Mouse (Mus musculus) heart, embryonic 11.5 days (tissue): Measurements from ENCODE around the gene Gm48551. TPM values are rescaled to one million over a fixed set of nuclear protein-coding genes. Genes with fewer than 3 reads are reported as not detected.

Experiments
- ATAC-seq: fragments of 200-750 bp; cut with Nextera tagmentation; replicated peaks from 2 replicates; pipeline ENCODE4 v1.8.0; 2017; ENCODE audit warnings: moderate library complexity; ENCODE audit not compliant: insufficient number of reproducible peaks, low FRiP score, low TSS enrichment
- H3K27ac ChIP-seq: fragments of 300-500 bp; sonication (generic); 2 replicates; pipeline ENCODE4 v1.5.1; 2014; ENCODE audit warnings: mild to moderate bottlenecking, low read depth, low read length
- H3K27me3 ChIP-seq: fragments of 300-500 bp; sonication (generic); 2 replicates; pipeline ENCODE4 v1.6.1; 2014; ENCODE audit warnings: mild to moderate bottlenecking, low read length, mixed read lengths; ENCODE audit not compliant: control insufficient read depth, insufficient read depth
- H3K36me3 ChIP-seq: fragments of 300-500 bp; sonication (generic); 2 replicates; pipeline ENCODE4 v1.6.1; 2014; ENCODE audit warnings: mild to moderate bottlenecking, low read length, moderate library complexity, mixed read lengths; ENCODE audit not compliant: control insufficient read depth, insufficient read depth
- H3K4me1 ChIP-seq: fragments of 300-500 bp; sonication (generic); 2 replicates; pipeline ENCODE4 v1.6.1; 2014; ENCODE audit warnings: low read length; ENCODE audit not compliant: control insufficient read depth, insufficient read depth
- H3K4me2 ChIP-seq: fragments of 300-500 bp; sonication (generic); 2 replicates; pipeline ENCODE4 v1.6.1; 2014; ENCODE audit warnings: mild to moderate bottlenecking, moderate library complexity
- H3K4me3 ChIP-seq: fragments of 300-500 bp; sonication (generic); 2 replicates; pipeline ENCODE4 v1.5.1; 2014; ENCODE audit warnings: low read depth, low read length
- H3K9ac ChIP-seq: fragments of 300-500 bp; sonication (generic); 2 replicates; pipeline ENCODE4 v1.6.1; 2014; ENCODE audit warnings: mild to moderate bottlenecking, low read depth, low read length, moderate library complexity
- H3K9me3 ChIP-seq: fragments of 300-500 bp; sonication (generic); replicated peaks from 2 replicates; pipeline ENCODE4 v1.6.1; 2016; ENCODE audit warnings: low read length; ENCODE audit not compliant: control insufficient read depth
- WGBS: fragments of 180-500 bp; shearing (Covaris S2); extraction: QIAGEN DNeasy Blood & Tissue Kit; methylation state at CpG from one replicate; pipeline ENCODE4 v1.1.7; 2014; ENCODE audit not compliant: insufficient replicate concordance; 5-methylcytosine and 5-hydroxymethylcytosine counted together
- microRNA-seq: library from miRNA; unstranded; fragments of <30 nt; microRNA quantifications from one replicate; pipeline ENCODE4, GENCODE M21; 2016; ENCODE audit warnings: borderline number of aligned reads
- polyA plus RNA-seq: library from polyadenylated mRNA; unstranded; fragments of >200 nt; fragmentation: Nextera tagmentation; extraction: Ambion mirVana; gene quantifications from 2 replicates; pipeline ENCODE4 v1.2.1, GENCODE M21; 2014

Gm48551 gene
- polyA plus RNA-seq, 1 experiment from 2014 or later: 1.4 TPM

DNA sequence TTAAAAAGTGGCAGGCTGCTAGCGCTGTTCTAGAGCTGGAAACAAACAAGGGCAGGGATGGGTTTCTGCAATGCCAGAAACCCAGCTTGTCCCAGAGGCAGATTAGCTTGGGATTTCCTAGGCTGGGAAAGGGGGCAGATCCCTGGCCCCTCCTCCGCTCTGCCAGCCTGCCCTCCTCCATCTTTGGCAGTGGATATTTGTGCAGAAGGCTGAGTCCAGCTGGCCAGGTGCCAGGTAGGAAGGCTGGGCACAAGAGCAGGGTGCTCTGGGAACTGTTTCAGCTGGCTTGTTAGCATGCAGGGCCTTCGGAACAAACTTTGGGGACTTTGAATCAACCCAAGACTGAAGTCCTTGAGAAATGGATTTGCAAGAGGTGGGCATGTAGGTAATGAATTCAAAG, 51.2 kb downstream of the Gm48551 start:
- Histone ChIP-seq H3K4me3 (no peak overlapping the region), H3K9ac (no peak overlapping the region), H3K27ac (no peak overlapping the region), H3K36me3 (no peaks in the 10 kb centered on the region), H3K9me3 (no peaks in the 10 kb centered on the region), H3K27me3 (peaks cover 10% of the 10 kb centered on the region), H3K4me2 (no peak overlapping the region), H3K4me1 (peaks cover 10% of the 10 kb centered on the region)
- 81% methylated on average over 3 of the region's 3 CpGs for WGBS
- no peak for ATAC-seq

DNA sequence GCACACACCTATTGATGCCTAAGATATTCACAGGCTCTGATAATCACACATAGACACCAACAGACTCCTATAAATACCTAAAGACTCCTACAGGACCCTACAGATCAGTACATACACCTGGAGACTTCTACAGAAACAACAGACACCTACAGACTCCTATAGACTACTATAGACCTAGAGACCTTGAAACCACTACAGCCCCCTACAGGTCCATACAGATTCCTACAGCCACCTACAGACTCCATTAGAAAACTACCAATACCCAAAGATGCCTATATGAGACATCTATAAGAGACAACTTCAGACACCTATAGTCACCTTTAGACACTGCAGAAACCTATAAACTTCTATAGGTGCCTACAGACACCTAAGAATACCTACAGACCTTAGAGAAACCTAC, 56.8 kb downstream of the Gm48551 start:
- Histone ChIP-seq H3K9ac (no peak overlapping the region), H3K27me3 (peaks cover 6% of the 10 kb centered on the region; the same call in 1 of the 2 replicates), H3K9me3 (no peaks in the 10 kb centered on the region), H3K4me2 (no peak overlapping the region), H3K4me3 (no peak overlapping the region), H3K36me3 (no peaks in the 10 kb centered on the region), H3K4me1 (no peaks in the 10 kb centered on the region), H3K27ac (no peak overlapping the region)
- no peak for ATAC-seq

Small RNAs within 50 kb of the gene (microRNA-seq; reads per million reads assigned to microRNA genes)
- gene Mir1191b (1.4 reads per million, percentile 19 among the genes with 10 or more reads in this experiment), gene Mir6913 (0.27 reads per million)

Other genes with a start within 250 kb of the Gm48551 start
- gene Zbtb7a, start 249.2 kb upstream of the Gm48551 start, polyA plus RNA-seq: 10.6 and 10.8 TPM in 2 replicates
- 39.4 and 39.7 TPM in 2 replicates for gene Pias4, start 216.5 kb upstream of the Gm48551 start, polyA plus RNA-seq
- 313 and 338 TPM in 2 replicates for gene Eef2, start 207.8 kb upstream of the Gm48551 start, polyA plus RNA-seq
- gene Dapk3, start 201.5 kb upstream of the Gm48551 start, polyA plus RNA-seq: 44.1 and 47.4 TPM in 2 replicates
- 0.21 TPM in 1 of 2 replicates, not detected in the other for gene 4930442H23Rik, start 200.6 kb upstream of the Gm48551 start, polyA plus RNA-seq
- 2.2 and 3.6 TPM in 2 replicates for gene Nmrk2, start 182.4 kb upstream of the Gm48551 start, polyA plus RNA-seq
- 0.60 and 0.83 TPM in 2 replicates for gene Atcay, start 153.6 kb upstream of the Gm48551 start, polyA plus RNA-seq
- 2.3 and 3.7 TPM in 2 replicates for gene Zfr2, start 151.3 kb upstream of the Gm48551 start, polyA plus RNA-seq
- 1.0 and 1.7 TPM in 2 replicates for gene Matk, start 131.5 kb upstream of the Gm48551 start, polyA plus RNA-seq
- 247 and 257 TPM in 2 replicates for gene Mrpl54, start 117.5 kb upstream of the Gm48551 start, polyA plus RNA-seq
- gene Apba3, start 117.5 kb upstream of the Gm48551 start, polyA plus RNA-seq: 41.2 and 44.1 TPM in 2 replicates
- 0.90 and 1.4 TPM in 2 replicates for gene Tjp3, start 92.9 kb upstream of the Gm48551 start, polyA plus RNA-seq
- gene Pip5k1c, start 91.5 kb upstream of the Gm48551 start, polyA plus RNA-seq: 30.2 and 32.1 TPM in 2 replicates
- 20.2 and 25.0 TPM in 2 replicates for gene Cactin, start 63.4 kb upstream of the Gm48551 start, polyA plus RNA-seq
- 10.9 and 11.2 TPM in 2 replicates for gene Tbxa2r, start 55.7 kb upstream of the Gm48551 start, polyA plus RNA-seq
- gene Gipc3, start 41.2 kb upstream of the Gm48551 start, polyA plus RNA-seq: not detected in 2 replicates
- 102 and 107 TPM in 2 replicates for gene Hmg20b, start 34.0 kb upstream of the Gm48551 start, polyA plus RNA-seq
- gene Mfsd12, start 27.0 kb upstream of the Gm48551 start, polyA plus RNA-seq: 4.6 and 4.7 TPM in 2 replicates
- gene 4930404N11Rik, start 18.6 kb upstream of the Gm48551 start, polyA plus RNA-seq: 0.23 and 0.67 TPM in 2 replicates
- gene Fzr1, start 6.0 kb upstream of the Gm48551 start, polyA plus RNA-seq: 66.1 and 70.0 TPM in 2 replicates
- gene Dohh, start within 50 bp of the Gm48551 start, polyA plus RNA-seq: 47.5 and 61.4 TPM in 2 replicates
- 0.55 and 1.2 TPM in 2 replicates for gene Gm48552, start 4.5 kb downstream of the Gm48551 start, polyA plus RNA-seq
- 4.2 and 5.8 TPM in 2 replicates for gene Smim24, start 8.6 kb downstream of the Gm48551 start, polyA plus RNA-seq
- gene Nfic, start 71.2 kb downstream of the Gm48551 start, polyA plus RNA-seq: 28.1 and 29.8 TPM in 2 replicates
- 0.19 and 0.31 TPM in 2 replicates for gene Celf5, start 98.2 kb downstream of the Gm48551 start, polyA plus RNA-seq
- 40.9 and 49.0 TPM in 2 replicates for gene Ncln, start 111.9 kb downstream of the Gm48551 start, polyA plus RNA-seq
- 0.56 and 0.79 TPM in 2 replicates for gene S1pr4, start 115.7 kb downstream of the Gm48551 start, polyA plus RNA-seq
- gene Gna15, start 139.8 kb downstream of the Gm48551 start, polyA plus RNA-seq: 2.5 and 3.4 TPM in 2 replicates
- 55.5 and 58.8 TPM in 2 replicates for gene Gna11, start 160.7 kb downstream of the Gm48551 start, polyA plus RNA-seq
- 330 and 481 TPM in 2 replicates for gene Aes, start 175.0 kb downstream of the Gm48551 start, polyA plus RNA-seq
- gene Tle2, start 190.1 kb downstream of the Gm48551 start, polyA plus RNA-seq: 17.8 and 18.3 TPM in 2 replicates
- gene Tle6, start 216.6 kb downstream of the Gm48551 start, polyA plus RNA-seq: 25.6 and 27.3 TPM in 2 replicates
- 0.25 and 0.63 TPM in 2 replicates for gene BC025920, start 221.8 kb downstream of the Gm48551 start, polyA plus RNA-seq
- 21.5 and 27.3 TPM in 2 replicates for gene Sirt6, start 243.3 kb downstream of the Gm48551 start, polyA plus RNA-seq
- gene Ankrd24, start 244.1 kb downstream of the Gm48551 start, polyA plus RNA-seq: 7.2 and 8.1 TPM in 2 replicates